Mouse (Mus musculus): ENCODE data around the gene Hyal1.

DNA sequence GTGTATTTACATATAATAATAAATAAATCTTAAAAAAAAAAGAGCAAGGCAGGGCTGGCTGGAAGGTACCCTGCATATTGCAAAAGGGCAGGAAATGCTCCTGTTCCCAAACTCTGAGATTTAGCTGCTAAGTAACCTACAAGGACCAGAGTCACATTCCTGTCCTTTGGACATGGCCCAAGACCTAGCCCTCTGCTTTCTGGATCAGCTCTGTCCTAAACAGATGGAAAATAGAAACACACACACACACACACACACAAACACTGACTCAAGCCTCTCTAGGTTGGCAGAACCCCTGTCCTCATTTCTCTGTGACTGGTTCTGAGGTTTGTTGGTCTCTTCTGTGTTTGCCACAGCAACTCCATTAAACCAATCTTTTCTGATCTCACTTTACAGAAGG, 44.2 kb downstream of the Hyal1 start:
- TF ChIP-seq CTCF (IDR thresholded peaks at IDR 0.05; ENCODE audit: low read depth, low read length) (no peak), POLR2AphosphoS5 (IDR thresholded peaks at IDR 0.05; ENCODE audit: insufficient replicate concordance, low read depth, low read length) (no peak), TAL1 (conservative IDR thresholded peaks at IDR 0.05; ENCODE audit: low read depth, low read length) (no peak), GATA1 (IDR thresholded peaks at IDR 0.05; ENCODE audit: borderline replicate concordance, low read length) (no peak)

Measured in G1E (cell line).